Mouse (Mus musculus): ENCODE measurements around the gene Kctd11. TPM values are rescaled to one million over a fixed set of nuclear protein-coding genes. Genes with fewer than 3 reads are reported as not detected.
"Not testable (repeated sequence)": the region's sequence is repeated elsewhere in the genome, so short reads cannot be mapped to it uniquely, and the experiment has no call there.

Kctd11 gene
- total RNA-seq, 2 experiments from 2014 or later, result 0.41 to 2.6 TPM

GRCm38 (mm10) chr11:69884240-69884639 lies 3.0 kb upstream of the Kctd11 start:
- no peak for ATAC-seq (replicated peaks; ENCODE audit: poor library complexity, severe bottlenecking)

- ATAC-seq (replicated peaks; ENCODE audit: poor library complexity, severe bottlenecking), result no peak
These were observed 2.4 kb upstream of the Kctd11 start for GRCm38 (mm10) chr11:69883527-69884151.

GRCm38 (mm10) chr11:69883066-69883465 lies 1.9 kb upstream of the Kctd11 start:
- no peak for ATAC-seq (replicated peaks; ENCODE audit: poor library complexity, severe bottlenecking)

- no peak for ATAC-seq (replicated peaks; ENCODE audit: poor library complexity, severe bottlenecking)
These were observed 823 bp upstream of the Kctd11 start for GRCm38 (mm10) chr11:69881787-69882670.

- ATAC-seq (replicated peaks; ENCODE audit: poor library complexity, severe bottlenecking), result peak; percentile 17; the same call in 1 of the 2 replicates
These were observed 727 bp downstream of the Kctd11 start for GRCm38 (mm10) chr11:69880506-69880852.

GRCm38 (mm10) chr11:69879711-69880110 lies 1.5 kb downstream of the Kctd11 start:
- no peak for ATAC-seq (replicated peaks; ENCODE audit: poor library complexity, severe bottlenecking)

GRCm38 (mm10) chr11:69878952-69879351 lies 2.3 kb downstream of the Kctd11 start:
- ATAC-seq (replicated peaks; ENCODE audit: poor library complexity, severe bottlenecking), result no peak

- no peak for ATAC-seq (replicated peaks; ENCODE audit: poor library complexity, severe bottlenecking)
These were observed 2.8 kb downstream of the Kctd11 start for GRCm38 (mm10) chr11:69878399-69878798.

GRCm38 (mm10) chr11:69877878-69878277 lies 3.3 kb downstream of the Kctd11 start, which contains the start of gene Tmem95:
Tmem95 (minus strand) TSS chr11:69878018.
- no peak for ATAC-seq (replicated peaks; ENCODE audit: poor library complexity, severe bottlenecking)

- peak; percentile 74 for ATAC-seq (replicated peaks; ENCODE audit: poor library complexity, severe bottlenecking)
These were observed 4.3 kb downstream of the Kctd11 start for GRCm38 (mm10) chr11:69876867-69877266.

- no peak for ATAC-seq (replicated peaks; ENCODE audit: poor library complexity, severe bottlenecking)
These were observed 5.0 kb downstream of the Kctd11 start for GRCm38 (mm10) chr11:69876186-69876585.

GRCm38 (mm10) chr11:69872451-69872850 lies 8.8 kb downstream of the Kctd11 start:
- no peak for ATAC-seq (replicated peaks; ENCODE audit: poor library complexity, severe bottlenecking)

- ATAC-seq (replicated peaks; ENCODE audit: poor library complexity, severe bottlenecking), result no peak
These were observed 9.4 kb downstream of the Kctd11 start for GRCm38 (mm10) chr11:69871822-69872221.

GRCm38 (mm10) chr11:69870289-69871069 lies 10.7 kb downstream of the Kctd11 start:
- ATAC-seq (replicated peaks; ENCODE audit: poor library complexity, severe bottlenecking), result no peak

- no peak for ATAC-seq (replicated peaks; ENCODE audit: poor library complexity, severe bottlenecking)
These were observed 13.9 kb downstream of the Kctd11 start for GRCm38 (mm10) chr11:69867335-69867734.

GRCm38 (mm10) chr11:69865561-69865960 lies 15.6 kb downstream of the Kctd11 start:
- no peak for ATAC-seq (replicated peaks; ENCODE audit: poor library complexity, severe bottlenecking)

GRCm38 (mm10) chr11:69864138-69864860 lies 16.9 kb downstream of the Kctd11 start:
- ATAC-seq (replicated peaks; ENCODE audit: poor library complexity, severe bottlenecking), result no peak

- ATAC-seq (replicated peaks; ENCODE audit: poor library complexity, severe bottlenecking), result not testable (repeated sequence)
These were observed 17.5 kb downstream of the Kctd11 start for GRCm38 (mm10) chr11:69863729-69864128.

- ATAC-seq (replicated peaks; ENCODE audit: poor library complexity, severe bottlenecking), result no peak
These were observed 22.9 kb downstream of the Kctd11 start, which contains the start of gene Tnk1 for GRCm38 (mm10) chr11:69858113-69858998. Tnk1 (minus strand) TSS chr11:69858730.

All from granulocyte monocyte progenitor cell, adult 5-6 weeks (primary cell).